Mouse (Mus musculus) heart, embryonic 14.5 days (tissue): Measurements from ENCODE around the gene Cyp8b1. TPM values are rescaled to one million over a fixed set of nuclear protein-coding genes. Genes with fewer than 3 reads are reported as not detected.

Experiments used
- ATAC-seq: fragments of 200-750 bp; cut with Nextera tagmentation; 2 replicates; pipeline ENCODE4 v1.8.0; 2017; ENCODE audit warnings: low read depth, moderate TSS enrichment; ENCODE audit not compliant: insufficient number of reproducible peaks, insufficient read depth, low FRiP score
- H3K27ac ChIP-seq, 2 experiments: fragments of 200-500 bp in 1 of 2; fragments of 300-500 bp in 1 of 2; sonication (generic) in 1 of 2; replicated peaks in 1 of 2; 2 replicates each; pipeline ENCODE4 v1.5.1; 2012 to 2014; ENCODE audit warnings: low read depth in 2 of 2, low read length in 2 of 2, control low read depth in 1 of 2, mild to moderate bottlenecking in 1 of 2, mixed read lengths in 1 of 2; ENCODE audit not compliant: control insufficient read depth in 1 of 2, insufficient read depth in 1 of 2
- H3K27me3 ChIP-seq: fragments of 300-500 bp; sonication (generic); 2 replicates; pipeline ENCODE4 v1.6.1; 2014; ENCODE audit warnings: mild to moderate bottlenecking, low read length, control low read depth; ENCODE audit not compliant: control insufficient read depth, insufficient read depth
- H3K36me3 ChIP-seq: fragments of 300-500 bp; sonication (generic); 2 replicates; pipeline ENCODE4 v1.6.1; 2014; ENCODE audit warnings: mild to moderate bottlenecking, control low read depth, low read length, mixed read lengths; ENCODE audit not compliant: control insufficient read depth, insufficient read depth
- H3K4me1 ChIP-seq, 2 experiments: fragments of 200-500 bp in 1 of 2; fragments of 300-500 bp in 1 of 2; sonication (generic) in 1 of 2; 2 replicates each; pipeline ENCODE4 v1.6.1; 2012 to 2014; ENCODE audit warnings: low read length in 2 of 2, control low read depth in 1 of 2, mixed read lengths in 1 of 2; ENCODE audit not compliant: control insufficient read depth in 2 of 2, insufficient read depth in 2 of 2
- H3K4me2 ChIP-seq: fragments of 300-500 bp; sonication (generic); 2 replicates; pipeline ENCODE4 v1.6.1; 2014; ENCODE audit warnings: mild to moderate bottlenecking, low read length
- H3K4me3 ChIP-seq, 2 experiments: fragments of 200-500 bp in 1 of 2; fragments of 300-500 bp in 1 of 2; sonication (generic) in 1 of 2; 2 replicates each; pipeline ENCODE4 v1.5.1; 2012 to 2014; ENCODE audit warnings: low read length in 2 of 2, mild to moderate bottlenecking in 2 of 2, control low read depth in 1 of 2, low read depth in 1 of 2, moderate library complexity in 1 of 2; ENCODE audit not compliant: control insufficient read depth in 1 of 2, insufficient read depth in 1 of 2
- H3K9ac ChIP-seq: fragments of 300-500 bp; sonication (generic); 2 replicates; pipeline ENCODE4 v1.6.1; 2014; ENCODE audit warnings: mild to moderate bottlenecking, low read length
- H3K9me3 ChIP-seq: fragments of 300-500 bp; sonication (generic); 2 replicates; pipeline ENCODE4 v1.6.1; 2016; ENCODE audit warnings: low read length, control low read depth; ENCODE audit not compliant: control insufficient read depth
- WGBS: fragments of 180-500 bp; shearing (Covaris S2); extraction: QIAGEN DNeasy Blood & Tissue Kit; methylation state at CpG from one replicate; pipeline ENCODE4 v1.1.7; 2014; 5-methylcytosine and 5-hydroxymethylcytosine counted together
- polyA plus RNA-seq: library from polyadenylated mRNA; unstranded; fragments of >200 nt; fragmentation: Nextera tagmentation; extraction: Ambion mirVana; gene quantifications from 2 replicates; pipeline ENCODE4 v1.2.1, GENCODE M21; 2014

The Cyp8b1 gene
- polyA plus RNA-seq, 1 experiment from 2014 or later: not detected

DNA sequence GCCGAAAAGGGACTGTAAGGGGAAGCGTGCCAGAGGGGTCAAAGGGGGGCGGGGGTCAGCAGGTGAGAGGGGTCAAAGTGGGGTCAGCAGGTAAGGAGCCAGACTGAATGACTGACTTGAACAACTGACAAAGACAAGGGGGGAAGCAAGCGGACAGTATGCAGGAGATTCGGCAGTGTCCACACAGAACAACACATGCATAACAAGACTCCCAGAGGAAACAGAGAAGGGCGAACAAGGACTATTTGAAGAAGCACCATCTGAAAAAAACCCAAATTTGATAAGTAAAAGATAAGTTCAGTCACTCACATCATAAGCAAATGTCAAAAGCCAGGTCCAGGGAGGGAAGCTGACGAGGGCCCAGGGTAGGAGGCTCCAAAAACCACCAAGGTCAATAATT lies 11.6 kb upstream of the Cyp8b1 start:
- 75% methylated on average over 7 of the region's 7 CpGs for WGBS
- peaks cover 0 to 4% of the 10 kb centered on the region in 2 experiments; a peak in 2 of 4 replicates for H3K4me1 ChIP-seq
- no peak overlapping the region for H3K4me2 ChIP-seq
- no peak overlapping the region for H3K27ac ChIP-seq
- H3K27me3 ChIP-seq: no peaks in the 10 kb centered on the region; the same call in 1 of the 2 replicates
- no peak for ATAC-seq
- H3K4me3 ChIP-seq: no peak overlapping the region
- H3K36me3 ChIP-seq: no peaks in the 10 kb centered on the region
- no peaks in the 10 kb centered on the region for H3K9me3 ChIP-seq
- H3K9ac ChIP-seq: no peak overlapping the region

DNA sequence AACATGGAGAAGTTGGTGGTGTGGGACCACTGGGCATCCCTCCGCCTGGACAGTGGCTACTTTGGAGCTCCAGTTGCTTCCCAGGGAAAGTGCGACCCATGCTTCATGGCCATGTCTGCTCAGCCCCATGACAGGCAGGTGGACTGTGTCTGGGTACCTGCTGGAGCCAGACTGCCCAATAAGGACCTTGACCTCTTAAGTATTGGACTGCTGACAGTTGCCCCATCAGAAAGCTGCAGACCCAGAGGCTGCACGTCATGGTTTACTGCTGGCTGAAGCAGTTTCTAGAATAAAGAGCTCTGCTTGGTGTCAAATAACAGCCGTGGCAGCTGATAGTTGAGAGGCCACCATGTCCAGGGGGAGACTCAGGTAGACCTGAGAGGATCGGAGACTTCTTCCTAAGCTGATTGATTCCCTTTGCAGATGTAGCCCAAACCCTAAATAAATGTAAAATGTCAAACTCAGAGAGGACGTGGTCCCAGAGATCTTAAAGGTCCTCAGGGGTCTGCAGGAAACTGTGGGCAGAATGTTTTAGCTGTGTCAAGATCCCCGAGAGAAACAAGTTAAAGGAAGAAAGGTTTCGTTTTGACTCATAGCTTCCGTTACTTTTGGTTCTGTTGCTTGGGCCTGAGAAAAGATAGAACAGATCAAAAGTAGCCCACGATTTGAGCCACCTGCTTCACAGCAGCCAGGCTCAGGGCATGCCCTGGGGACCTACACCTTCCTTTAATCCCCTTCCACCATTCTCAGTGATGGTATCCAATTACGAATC lies 10.7 kb upstream of the Cyp8b1 start:
- 55% methylated on average over 11 of the region's 11 CpGs for WGBS
- H3K4me1 ChIP-seq: peaks cover 0 to 4% of the 10 kb centered on the region in 2 experiments; a peak in 2 of 4 replicates
- H3K4me2 ChIP-seq: no peak overlapping the region
- no peak overlapping the region for H3K9ac ChIP-seq
- no peak for ATAC-seq
- H3K36me3 ChIP-seq: no peaks in the 10 kb centered on the region
- H3K27me3 ChIP-seq: no peaks in the 10 kb centered on the region; the same call in 1 of the 2 replicates
- H3K27ac ChIP-seq: no peak overlapping the region
- H3K4me3 ChIP-seq: no peak overlapping the region
- no peaks in the 10 kb centered on the region for H3K9me3 ChIP-seq

DNA sequence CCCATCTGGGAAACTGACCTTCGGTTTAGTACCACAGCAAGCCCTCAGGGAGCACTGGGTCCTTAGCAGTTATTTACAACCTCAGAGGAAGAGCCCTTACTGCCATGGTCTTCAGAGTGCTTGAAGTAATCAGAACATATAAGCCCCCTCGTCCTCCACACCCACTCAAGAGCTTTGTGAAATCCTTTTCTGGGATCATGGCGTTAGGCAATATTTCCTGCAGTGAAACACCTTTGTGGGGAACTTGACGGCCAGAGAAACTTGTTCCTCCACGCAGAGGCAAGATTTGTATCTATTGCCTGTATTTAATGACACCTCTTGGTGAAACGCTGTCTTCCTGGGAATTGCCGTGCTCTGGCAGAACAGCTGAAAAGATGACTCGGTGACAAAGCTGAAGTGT lies 9.9 kb upstream of the Cyp8b1 start:
- peaks cover 0 to 4% of the 10 kb centered on the region in 2 experiments; a peak in 2 of 4 replicates for H3K4me1 ChIP-seq
- ATAC-seq: no peak
- WGBS: 68% methylated on average over 8 of the region's 8 CpGs

DNA sequence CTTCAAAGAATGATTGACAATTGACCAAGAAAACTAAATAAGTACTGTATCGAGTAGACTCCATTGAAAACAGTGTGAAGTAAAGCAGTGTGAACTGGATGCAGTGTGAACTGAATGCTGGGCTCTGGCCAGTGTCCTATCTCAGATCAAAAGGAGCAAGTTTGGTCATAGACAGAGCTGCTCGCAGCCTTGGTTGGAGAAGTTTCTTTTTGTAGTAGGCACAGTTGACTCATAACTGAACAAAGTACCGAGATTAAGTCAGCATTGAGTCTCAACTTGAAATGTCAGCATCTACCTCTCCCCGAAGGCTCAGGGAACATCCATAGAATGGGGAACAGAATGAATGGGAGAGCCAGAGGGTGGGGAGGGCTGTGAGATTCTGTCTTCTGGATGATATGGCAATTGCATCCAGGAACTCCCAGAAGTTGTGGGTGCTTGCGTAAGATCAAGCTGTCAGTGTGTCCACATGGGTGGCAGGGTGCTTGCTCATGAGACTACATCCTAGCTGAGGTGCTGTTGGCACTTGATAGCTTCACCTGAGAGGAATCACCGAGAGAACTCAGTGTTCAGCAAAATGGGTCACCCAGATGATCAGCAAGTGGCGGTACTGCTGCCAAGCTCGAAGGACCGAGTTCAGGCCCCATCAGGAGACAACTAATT lies 8.9 kb upstream of the Cyp8b1 start:
- Histone ChIP-seq H3K9me3 (no peaks in the 10 kb centered on the region), H3K4me1 (peaks cover 0 to 4% of the 10 kb centered on the region in 2 experiments; a peak in 2 of 4 replicates), H3K27me3 (no peaks in the 10 kb centered on the region; the same call in 1 of the 2 replicates), H3K4me3 (no peak overlapping the region), H3K4me2 (no peak overlapping the region), H3K27ac (no peak overlapping the region), H3K36me3 (no peaks in the 10 kb centered on the region), H3K9ac (no peak overlapping the region)
- 80% methylated on average over 9 of the region's 9 CpGs for WGBS
- no peak for ATAC-seq

More for the DNA sequence above, 9.9 kb upstream of the Cyp8b1 start:
- H3K36me3 ChIP-seq: no peaks in the 10 kb centered on the region
- H3K4me3 ChIP-seq: no peak overlapping the region
- H3K4me2 ChIP-seq: no peak overlapping the region
- H3K27me3 ChIP-seq: no peaks in the 10 kb centered on the region; the same call in 1 of the 2 replicates
- no peak overlapping the region for H3K27ac ChIP-seq
- no peak overlapping the region for H3K9ac ChIP-seq
- no peaks in the 10 kb centered on the region for H3K9me3 ChIP-seq

DNA sequence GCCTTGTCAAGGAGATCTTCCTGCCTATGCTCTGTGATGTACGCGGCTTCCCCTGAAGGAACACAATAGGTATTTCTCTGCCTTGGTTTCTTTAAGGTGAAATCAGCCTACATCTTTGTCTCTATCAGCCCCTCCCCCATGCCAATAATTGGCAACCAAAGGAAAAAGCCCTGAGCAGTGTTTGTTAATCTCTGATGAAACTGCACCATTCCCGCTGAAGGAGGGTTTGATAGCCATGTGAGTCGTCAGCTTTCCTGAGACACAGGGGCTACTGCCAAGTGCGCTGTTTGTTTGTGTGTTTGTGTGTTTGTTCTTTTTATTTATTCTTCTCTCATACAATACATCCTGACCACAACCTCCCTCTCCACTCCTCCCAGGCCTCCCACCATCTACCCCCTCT lies 7.8 kb upstream of the Cyp8b1 start:
- Histone ChIP-seq H3K9ac (no peak overlapping the region), H3K4me2 (no peak overlapping the region), H3K27me3 (no peaks in the 10 kb centered on the region; the same call in 1 of the 2 replicates), H3K4me1 (peaks cover 0 to 6% of the 10 kb centered on the region in 2 experiments; a peak in 2 of 4 replicates), H3K36me3 (no peaks in the 10 kb centered on the region), H3K4me3 (no peak overlapping the region), H3K9me3 (no peaks in the 10 kb centered on the region), H3K27ac (no peak overlapping the region)
- 82% methylated on average over 5 of the region's 5 CpGs for WGBS
- ATAC-seq: no peak

DNA sequence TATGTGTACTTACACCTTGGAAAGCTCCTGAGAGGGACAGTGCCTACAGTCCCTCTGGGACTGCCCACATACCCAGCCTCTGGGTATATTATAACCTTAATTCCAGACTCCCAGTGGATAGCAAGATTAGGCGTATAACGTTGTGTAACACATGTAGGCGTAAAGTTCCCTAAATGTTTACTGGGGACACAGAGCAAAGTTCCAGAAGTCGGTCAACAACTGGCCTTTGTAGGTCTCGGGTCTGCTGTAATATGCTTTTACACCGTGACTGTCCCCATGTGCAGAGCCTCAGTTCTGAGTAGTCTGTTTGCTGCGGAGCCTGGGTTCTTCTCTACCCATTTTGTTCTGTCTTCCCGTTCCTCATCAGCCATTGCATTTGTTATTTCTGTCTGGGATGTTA lies 7.3 kb upstream of the Cyp8b1 start:
- no peak overlapping the region for H3K4me3 ChIP-seq
- no peaks in the 10 kb centered on the region; the same call in 1 of the 2 replicates for H3K27me3 ChIP-seq
- H3K4me2 ChIP-seq: no peak overlapping the region
- 80% methylated on average over 8 of the region's 8 CpGs for WGBS
- no peaks in the 10 kb centered on the region for H3K9me3 ChIP-seq
- no peak for ATAC-seq
- H3K9ac ChIP-seq: no peak overlapping the region
- H3K4me1 ChIP-seq: peaks cover 0 to 6% of the 10 kb centered on the region in 2 experiments; a peak in 2 of 4 replicates
- no peaks in the 10 kb centered on the region for H3K36me3 ChIP-seq
- H3K27ac ChIP-seq: no peak overlapping the region

DNA sequence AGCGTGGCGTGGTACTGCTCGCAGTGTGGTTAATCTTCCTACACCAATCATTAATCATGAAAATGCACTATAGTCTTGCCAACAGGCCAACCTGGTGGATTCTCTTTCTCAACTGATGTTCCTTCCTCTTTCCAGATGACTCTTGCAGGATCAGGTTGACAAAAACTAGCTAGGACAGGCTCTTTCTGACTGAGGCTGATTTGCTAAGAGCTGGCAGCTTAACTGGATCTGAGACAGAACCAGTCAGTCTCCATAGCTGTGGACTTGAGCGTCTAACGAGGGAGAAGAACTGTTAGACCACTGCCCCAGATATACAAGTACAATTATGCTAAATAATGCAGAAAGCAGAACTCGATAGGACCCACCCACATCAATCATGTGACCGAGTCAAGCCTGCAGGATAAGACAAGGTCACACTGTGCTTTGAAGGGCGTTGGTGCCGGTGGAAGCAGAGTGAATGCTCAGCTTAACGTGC lies 3.0 kb upstream of the Cyp8b1 start:
- H3K4me1 ChIP-seq: 0 out of 4 replicates have a peak, but pooled peaks cover 0 to 2% of the 10 kb centered on the region in 2 experiments
- no peaks in the 10 kb centered on the region for H3K36me3 ChIP-seq
- ATAC-seq: no peak
- WGBS: 58% methylated on average over 10 of the region's 10 CpGs
- no peaks in the 10 kb centered on the region for H3K27me3 ChIP-seq
- H3K9ac ChIP-seq: no peak overlapping the region
- no peak overlapping the region for H3K27ac ChIP-seq
- H3K4me2 ChIP-seq: no peak overlapping the region
- H3K9me3 ChIP-seq: no peaks in the 10 kb centered on the region
- H3K4me3 ChIP-seq: no peak overlapping the region
